Mouse (Mus musculus) heart, embryonic 14.5 days (tissue): Measurements from ENCODE around the gene Mta2. TPM values are rescaled to one million over a fixed set of nuclear protein-coding genes. Genes with fewer than 3 reads are reported as not detected.

ENCODE experiments used
- ATAC-seq: fragments of 200-750 bp; cut with Nextera tagmentation; 2 replicates; pipeline ENCODE4 v1.8.0; 2017; ENCODE audit warnings: low read depth, moderate TSS enrichment; ENCODE audit not compliant: insufficient number of reproducible peaks, insufficient read depth, low FRiP score
- H3K27ac ChIP-seq, 2 experiments: fragments of 200-500 bp in 1 of 2; fragments of 300-500 bp in 1 of 2; sonication (generic) in 1 of 2; replicated peaks in 1 of 2; 2 replicates each; pipeline ENCODE4 v1.5.1; 2012 to 2014; ENCODE audit warnings: low read depth in 2 of 2, low read length in 2 of 2, control low read depth in 1 of 2, mild to moderate bottlenecking in 1 of 2, mixed read lengths in 1 of 2; ENCODE audit not compliant: control insufficient read depth in 1 of 2, insufficient read depth in 1 of 2
- H3K27me3 ChIP-seq: fragments of 300-500 bp; sonication (generic); 2 replicates; pipeline ENCODE4 v1.6.1; 2014; ENCODE audit warnings: mild to moderate bottlenecking, low read length, control low read depth; ENCODE audit not compliant: control insufficient read depth, insufficient read depth
- H3K36me3 ChIP-seq: fragments of 300-500 bp; sonication (generic); 2 replicates; pipeline ENCODE4 v1.6.1; 2014; ENCODE audit warnings: mild to moderate bottlenecking, control low read depth, low read length, mixed read lengths; ENCODE audit not compliant: control insufficient read depth, insufficient read depth
- H3K4me1 ChIP-seq, 2 experiments: fragments of 200-500 bp in 1 of 2; fragments of 300-500 bp in 1 of 2; sonication (generic) in 1 of 2; 2 replicates each; pipeline ENCODE4 v1.6.1; 2012 to 2014; ENCODE audit warnings: low read length in 2 of 2, control low read depth in 1 of 2, mixed read lengths in 1 of 2; ENCODE audit not compliant: control insufficient read depth in 2 of 2, insufficient read depth in 2 of 2
- H3K4me2 ChIP-seq: fragments of 300-500 bp; sonication (generic); 2 replicates; pipeline ENCODE4 v1.6.1; 2014; ENCODE audit warnings: mild to moderate bottlenecking, low read length
- H3K4me3 ChIP-seq, 2 experiments: fragments of 200-500 bp in 1 of 2; fragments of 300-500 bp in 1 of 2; sonication (generic) in 1 of 2; 2 replicates each; pipeline ENCODE4 v1.5.1; 2012 to 2014; ENCODE audit warnings: low read length in 2 of 2, mild to moderate bottlenecking in 2 of 2, control low read depth in 1 of 2, low read depth in 1 of 2, moderate library complexity in 1 of 2; ENCODE audit not compliant: control insufficient read depth in 1 of 2, insufficient read depth in 1 of 2
- H3K9ac ChIP-seq: fragments of 300-500 bp; sonication (generic); 2 replicates; pipeline ENCODE4 v1.6.1; 2014; ENCODE audit warnings: mild to moderate bottlenecking, low read length
- H3K9me3 ChIP-seq: fragments of 300-500 bp; sonication (generic); 2 replicates; pipeline ENCODE4 v1.6.1; 2016; ENCODE audit warnings: low read length, control low read depth; ENCODE audit not compliant: control insufficient read depth
- WGBS: fragments of 180-500 bp; shearing (Covaris S2); extraction: QIAGEN DNeasy Blood & Tissue Kit; methylation state at CpG from one replicate; pipeline ENCODE4 v1.1.7; 2014; 5-methylcytosine and 5-hydroxymethylcytosine counted together
- polyA plus RNA-seq: library from polyadenylated mRNA; unstranded; fragments of >200 nt; fragmentation: Nextera tagmentation; extraction: Ambion mirVana; gene quantifications from 2 replicates; pipeline ENCODE4 v1.2.1, GENCODE M21; 2014

Mta2 gene
- polyA plus RNA-seq, 1 experiment from 2014 or later = 26.5 TPM

GRCm38 (mm10) chr19:8920073-8920736 lies 21.5 kb upstream of the Mta2 start, which contains the start of gene B3gat3:
Gene B3gat3 (plus strand): TSS chr19:8920374.
- Histone ChIP-seq H3K9ac (peak within 1 kb of the TSS; percentile 89), H3K9me3 (no peaks in the 10 kb centered on the region), H3K4me1 (peaks cover 2 to 9% of the 10 kb centered on the region in 2 experiments; a peak in 3 of 4 replicates), H3K4me2 (peak within 1 kb of the TSS; percentile 89), H3K27ac (peak within 1 kb of the TSS; percentile 80 to 87), H3K36me3 (peaks cover 41% of the 10 kb centered on the region), H3K4me3 (peak within 1 kb of the TSS; percentile 71 to 92), H3K27me3 (no peaks in the 10 kb centered on the region)
- 3% methylated on average over 40 of the region's 50 CpGs for WGBS
- peak; percentile 95 for ATAC-seq

GRCm38 (mm10) chr19:8920836-8921291 lies 20.8 kb upstream of the Mta2 start:
- H3K4me3 ChIP-seq = peak overlapping the region; percentile 71 to 92
- H3K36me3 ChIP-seq = peaks cover 41% of the 10 kb centered on the region
- H3K27me3 ChIP-seq = no peaks in the 10 kb centered on the region
- WGBS = 3% methylated on average over 6 of the region's 6 CpGs
- H3K4me2 ChIP-seq = peak overlapping the region; percentile 89
- peak overlapping the region; percentile 89 for H3K9ac ChIP-seq
- peaks cover 2 to 9% of the 10 kb centered on the region in 2 experiments; a peak in 3 of 4 replicates for H3K4me1 ChIP-seq
- H3K27ac ChIP-seq = peak overlapping the region; percentile 79 to 87
- peak; percentile 4; the same call in 1 of the 2 replicates for ATAC-seq
- no peaks in the 10 kb centered on the region for H3K9me3 ChIP-seq

DNA sequence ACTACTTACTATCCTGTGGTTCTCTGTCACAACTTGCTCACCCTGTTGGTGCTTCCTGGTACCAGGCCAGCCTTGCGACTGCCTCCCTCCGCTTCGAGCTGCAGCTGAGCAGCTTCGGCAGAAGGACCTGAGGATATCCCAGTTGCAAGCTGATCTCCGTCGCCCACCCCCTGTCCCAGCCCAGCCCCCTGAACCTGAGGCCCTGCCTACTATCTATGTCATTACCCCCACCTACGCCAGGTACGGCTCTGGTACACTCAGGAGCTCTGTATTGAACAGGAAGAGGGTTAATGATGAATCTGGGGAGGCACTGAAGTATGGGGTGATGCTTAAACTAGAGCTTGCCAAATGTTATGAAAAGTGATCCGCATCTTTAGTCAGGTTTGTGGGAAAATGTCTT lies 19.9 kb upstream of the Mta2 start:
- H3K27ac ChIP-seq = no peak overlapping the region
- H3K4me3 ChIP-seq = no peak overlapping the region
- no peak overlapping the region for H3K9ac ChIP-seq
- peaks cover 41% of the 10 kb centered on the region for H3K36me3 ChIP-seq
- peaks cover 2 to 9% of the 10 kb centered on the region in 2 experiments; a peak in 3 of 4 replicates for H3K4me1 ChIP-seq
- no peaks in the 10 kb centered on the region for H3K9me3 ChIP-seq
- no peaks in the 10 kb centered on the region for H3K27me3 ChIP-seq
- 80% methylated on average over 9 of the region's 9 CpGs for WGBS
- ATAC-seq = no peak
- H3K4me2 ChIP-seq = peak overlapping the region; percentile 89

- no peak overlapping the region for H3K4me3 ChIP-seq
- peaks cover 5 to 9% of the 10 kb centered on the region in 2 experiments; a peak in 3 of 4 replicates for H3K4me1 ChIP-seq
- ATAC-seq = no peak
- no peaks in the 10 kb centered on the region for H3K27me3 ChIP-seq
- WGBS = 92% methylated on average over 2 of the region's 2 CpGs
- H3K9me3 ChIP-seq = no peaks in the 10 kb centered on the region
- H3K36me3 ChIP-seq = peaks cover 52% of the 10 kb centered on the region
- no peak overlapping the region for H3K4me2 ChIP-seq
- no peak overlapping the region for H3K9ac ChIP-seq
- H3K27ac ChIP-seq = no peak overlapping the region
Measured at GRCm38 (mm10) chr19:8926766-8927165, 14.9 kb upstream of the Mta2 start.

- peaks cover 5 to 8% of the 10 kb centered on the region in 2 experiments; a peak in 3 of 4 replicates for H3K4me1 ChIP-seq
- H3K9ac ChIP-seq = no peak overlapping the region
- H3K36me3 ChIP-seq = peaks cover 49% of the 10 kb centered on the region
- no peaks in the 10 kb centered on the region for H3K9me3 ChIP-seq
- no peak overlapping the region for H3K4me2 ChIP-seq
- no peaks in the 10 kb centered on the region for H3K27me3 ChIP-seq
- 81% methylated on average over 12 of the region's 12 CpGs for WGBS
- no peak overlapping the region for H3K4me3 ChIP-seq
- no peak overlapping the region for H3K27ac ChIP-seq
- no peak for ATAC-seq
Measured at GRCm38 (mm10) chr19:8927891-8928525, 13.7 kb upstream of the Mta2 start.

GRCm38 (mm10) chr19:8928689-8929223 lies 12.9 kb upstream of the Mta2 start:
- H3K4me3 ChIP-seq = peak overlapping the region; percentile 75 to 77
- peaks cover 5 to 8% of the 10 kb centered on the region in 2 experiments; a peak in 3 of 4 replicates for H3K4me1 ChIP-seq
- H3K27ac ChIP-seq = 0 out of 4 replicates have a peak overlapping the region, but pooled peaks of 1 of the 2 experiments have one; percentile 72
- H3K27me3 ChIP-seq = no peaks in the 10 kb centered on the region
- 19% methylated on average over 16 of the region's 16 CpGs for WGBS
- peak overlapping the region; percentile 82 for H3K9ac ChIP-seq
- peaks cover 52% of the 10 kb centered on the region for H3K36me3 ChIP-seq
- H3K9me3 ChIP-seq = no peaks in the 10 kb centered on the region
- 0 out of 2 replicates have a peak, but pooled peaks have one; percentile 7 for ATAC-seq
- H3K4me2 ChIP-seq = peak overlapping the region; percentile 70

GRCm38 (mm10) chr19:8929224-8930088 lies 12.2 kb upstream of the Mta2 start, which contains the start of the genes Rom1 and Eml3:
Gene Rom1 (minus strand): TSS chr19:8929356.
Gene Eml3 (plus strand): TSS chr19:8929552.
- Histone ChIP-seq H3K9ac (peak within 1 kb of the TSS; percentile 82), H3K4me2 (peak within 1 kb of the TSS; percentile 70), H3K27me3 (no peaks in the 10 kb centered on the region), H3K36me3 (peaks cover 52% of the 10 kb centered on the region), H3K4me3 (peak within 1 kb of the TSS; percentile 75 to 77), H3K9me3 (no peaks in the 10 kb centered on the region), H3K4me1 (peaks cover 5 to 8% of the 10 kb centered on the region in 2 experiments; a peak in 3 of 4 replicates), H3K27ac (peak within 1 kb of the TSS; percentile 29 to 72; a peak in 3 of 4 replicates)
- WGBS = 2% methylated on average over 71 of the region's 74 CpGs
- peak; percentile 81 for ATAC-seq
